Mouse (Mus musculus): ENCODE data around the gene Gpsm3. TPM values are rescaled to one million over a fixed set of nuclear protein-coding genes. Genes with fewer than 3 reads are reported as not detected.
A peak's percentile ranks its signal among the peaks of the same experiment; 100 is the strongest.

Gpsm3 gene
- polyA plus RNA-seq, 2 experiments, result 3.7 to 7.9 TPM

DNA sequence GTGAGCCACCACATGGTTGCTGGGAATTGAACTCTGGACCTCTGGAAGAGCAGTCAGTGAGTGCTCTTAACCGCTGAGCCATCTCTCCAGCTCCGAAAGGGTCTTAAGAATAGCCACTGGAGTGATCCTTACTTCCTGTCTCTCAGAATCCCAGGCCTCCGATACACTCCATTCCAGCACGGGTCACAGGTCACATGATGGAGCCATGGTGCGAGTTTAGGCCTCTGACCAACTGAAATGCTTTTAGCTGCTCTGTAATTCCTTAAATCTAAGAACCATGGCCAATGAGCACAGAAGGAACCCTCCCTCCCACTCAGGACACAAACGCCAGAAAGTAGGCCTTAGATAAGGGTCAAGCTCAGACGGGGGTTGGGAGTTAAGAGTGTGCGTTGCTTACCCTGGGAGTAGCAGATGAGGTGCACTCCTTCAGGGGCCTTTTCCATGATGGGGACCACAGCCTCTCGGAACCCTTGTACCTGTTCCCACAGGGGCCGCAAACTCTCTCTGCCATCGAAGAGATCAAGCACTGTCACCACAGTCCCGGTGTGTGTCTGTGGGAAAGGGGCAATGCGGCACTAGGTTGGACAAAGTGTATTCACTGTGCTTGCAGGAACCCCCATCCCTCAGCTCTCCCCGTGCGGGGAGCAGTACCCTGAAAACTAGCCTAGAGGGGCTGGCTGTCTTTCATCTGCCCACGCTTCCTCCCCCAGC, 36.6 kb downstream of the Gpsm3 start:
- Histone ChIP-seq H3K4me1 (ENCODE audit: control insufficient read depth, insufficient read depth, low read length) (peaks cover 24% of the 10 kb centered on the region), H3K9me3 (ENCODE audit: control insufficient read depth, low read length) (no peaks in the 10 kb centered on the region), H3K4me3 (replicated peaks; ENCODE audit: low read length) (peak overlapping the region; percentile 81), H3K4me2 (replicated peaks; ENCODE audit: low read depth, low read length, severe bottlenecking) (peak overlapping the region; percentile 78), H3K27me3 (ENCODE audit: control insufficient read depth, insufficient read depth, low read length) (peaks cover 19% of the 10 kb centered on the region), H3K9ac (ENCODE audit: low read depth, low read length, severe bottlenecking) (peak overlapping the region; percentile 73), H3K36me3 (ENCODE audit: control insufficient read depth, insufficient read depth, low read length) (peaks cover 37% of the 10 kb centered on the region), H3K27ac (replicated peaks; ENCODE audit: low read depth, low read length) (0 out of 2 replicates have a peak overlapping the region, but pooled peaks have one; percentile 92)
- WGBS, result 53% methylated on average over 16 of the region's 16 CpGs
- DNase-seq (ENCODE audit: low spot score) (no peak), ATAC-seq (ENCODE audit: low FRiP score, low read depth) (no peak)
- TF ChIP-seq POLR2A (IDR thresholded peaks at IDR 0.05; ENCODE audit: borderline replicate concordance, extremely low read depth, insufficient read depth, insufficient read length), result no peak

DNA sequence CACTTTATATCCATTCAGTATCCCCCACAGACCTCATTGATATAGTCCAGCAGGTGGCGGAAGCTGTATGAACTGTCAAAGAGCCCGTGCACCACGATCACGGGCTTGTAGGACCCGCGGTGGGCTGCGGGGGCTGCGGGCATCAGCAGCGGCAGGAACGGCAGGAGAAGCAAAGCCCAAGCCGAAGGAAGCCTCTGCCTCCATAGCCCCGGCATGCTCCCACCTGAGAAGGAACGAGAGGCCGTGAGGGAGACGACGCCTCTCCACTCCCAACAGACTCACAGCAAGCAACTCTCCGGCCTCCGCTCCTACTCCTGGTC, 37.1 kb downstream of the Gpsm3 start:
- Histone ChIP-seq H3K4me3 (replicated peaks; ENCODE audit: low read length) (peak overlapping the region; percentile 81), H3K9me3 (ENCODE audit: control insufficient read depth, low read length) (no peaks in the 10 kb centered on the region), H3K9ac (ENCODE audit: low read depth, low read length, severe bottlenecking) (peak overlapping the region; percentile 73), H3K27me3 (ENCODE audit: control insufficient read depth, insufficient read depth, low read length) (peaks cover 24% of the 10 kb centered on the region), H3K27ac (replicated peaks; ENCODE audit: low read depth, low read length) (peak overlapping the region; percentile 92), H3K36me3 (ENCODE audit: control insufficient read depth, insufficient read depth, low read length) (peaks cover 33% of the 10 kb centered on the region), H3K4me1 (ENCODE audit: control insufficient read depth, insufficient read depth, low read length) (peaks cover 26% of the 10 kb centered on the region), H3K4me2 (replicated peaks; ENCODE audit: low read depth, low read length, severe bottlenecking) (peak overlapping the region; percentile 78)
- ATAC-seq (ENCODE audit: low FRiP score, low read depth) (peak; percentile 19; the same call in 1 of the 2 replicates), DNase-seq (ENCODE audit: low spot score) (peak; percentile 59)
- WGBS, result 0% methylated on average over 18 of the region's 18 CpGs
- TF ChIP-seq POLR2A (IDR thresholded peaks at IDR 0.05; ENCODE audit: borderline replicate concordance, extremely low read depth, insufficient read depth, insufficient read length), result no peak

DNA sequence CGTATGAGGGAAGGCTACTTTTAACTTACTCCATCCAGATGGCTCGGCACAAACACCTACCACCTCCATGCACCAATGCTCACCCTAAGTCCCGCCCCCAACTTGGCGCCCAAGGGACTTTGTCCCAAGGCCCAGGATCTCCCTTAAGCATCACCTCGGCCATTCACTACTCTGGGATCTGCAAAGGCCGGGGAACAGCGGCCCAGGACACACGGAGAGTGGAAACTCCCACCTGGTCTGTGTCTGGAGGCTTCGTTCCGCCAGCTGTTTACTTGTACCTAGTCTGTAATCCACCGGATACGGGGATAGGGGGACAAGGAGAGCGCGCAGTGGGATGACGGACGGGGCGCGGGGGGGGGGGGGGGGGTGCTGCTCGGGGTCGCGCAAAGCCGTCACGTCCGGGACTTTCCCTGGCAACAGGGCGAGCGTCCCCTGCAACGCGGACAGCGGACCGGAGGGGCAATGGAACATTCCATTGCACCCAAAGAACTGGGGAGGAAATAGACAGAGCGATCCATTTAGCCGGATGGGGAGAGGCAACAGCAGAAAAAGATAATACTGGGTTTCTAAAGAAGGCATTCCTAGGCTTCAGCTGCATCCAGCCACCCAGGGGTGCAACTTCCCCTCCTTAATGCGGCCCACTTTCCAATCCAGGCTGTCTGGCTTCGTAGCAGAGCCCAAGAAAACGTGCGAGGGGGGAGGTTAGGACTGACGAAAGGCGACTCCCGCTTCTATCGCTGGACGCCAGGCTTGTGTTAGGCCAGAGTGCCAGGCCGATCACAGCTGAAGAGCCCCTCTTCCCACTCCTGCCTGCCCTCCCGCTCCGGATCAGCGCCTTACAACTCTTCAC, 37.7 kb downstream of the Gpsm3 start:
- DNase-seq (ENCODE audit: low spot score), result peak; percentile 94
- WGBS, result 3% methylated on average over 41 of the region's 45 CpGs
- Histone ChIP-seq H3K4me3 (replicated peaks; ENCODE audit: low read length) (peak overlapping the region; percentile 81), H3K4me1 (ENCODE audit: control insufficient read depth, insufficient read depth, low read length) (peaks cover 30% of the 10 kb centered on the region), H3K4me2 (replicated peaks; ENCODE audit: low read depth, low read length, severe bottlenecking) (peak overlapping the region; percentile 78), H3K9ac (ENCODE audit: low read depth, low read length, severe bottlenecking) (peak overlapping the region; percentile 73), H3K27ac (replicated peaks; ENCODE audit: low read depth, low read length) (peak overlapping the region; percentile 92), H3K9me3 (ENCODE audit: control insufficient read depth, low read length) (no peaks in the 10 kb centered on the region), H3K27me3 (ENCODE audit: control insufficient read depth, insufficient read depth, low read length) (peaks cover 30% of the 10 kb centered on the region), H3K36me3 (ENCODE audit: control insufficient read depth, insufficient read depth, low read length) (peaks cover 27% of the 10 kb centered on the region)
- 0 out of 2 replicates have a peak, but pooled peaks have one; percentile 9 for TF ChIP-seq POLR2A (IDR thresholded peaks at IDR 0.05; ENCODE audit: borderline replicate concordance, extremely low read depth, insufficient read depth, insufficient read length)
- ATAC-seq (ENCODE audit: low FRiP score, low read depth), result peak; percentile 86

DNA sequence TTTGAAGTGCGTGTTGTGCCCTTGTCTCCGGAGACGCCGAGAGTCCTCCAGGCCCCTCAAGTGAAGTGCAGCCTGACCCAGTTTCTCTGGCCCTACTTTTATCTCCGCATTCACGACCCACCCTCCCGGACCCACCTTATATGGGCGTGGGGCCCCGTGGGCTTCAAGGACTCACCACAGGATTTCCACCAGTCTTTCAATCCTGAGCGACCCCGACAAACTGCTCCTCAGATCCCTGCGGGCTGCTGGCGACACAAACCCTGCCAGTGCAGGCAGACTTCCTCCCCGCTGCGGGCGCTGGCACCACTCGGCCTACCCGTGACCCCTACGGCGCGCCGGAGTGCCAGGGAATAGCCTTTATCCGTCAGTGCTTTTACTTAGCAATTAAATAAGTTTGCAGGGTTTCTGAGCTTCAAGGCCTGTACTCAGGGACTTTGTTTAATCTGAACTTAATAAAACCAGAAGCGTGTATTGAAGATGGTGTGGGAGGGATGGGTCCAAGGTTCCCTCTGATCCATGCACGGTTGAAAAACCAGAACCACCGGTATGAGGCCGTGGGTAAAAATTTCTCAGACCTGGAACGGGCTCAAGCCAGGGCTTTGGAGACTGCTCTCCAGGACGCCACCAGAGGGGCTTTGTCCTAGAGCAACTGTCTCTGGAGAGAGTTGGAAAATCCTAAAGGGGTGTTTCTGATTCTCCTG, 38.5 kb downstream of the Gpsm3 start, which contains the start of gene Ppt2:
Gene Ppt2 (minus strand): TSS at position 568 of the 701 bp plus-strand sequence.
- no peaks in the 10 kb centered on the region for H3K9me3 ChIP-seq (ENCODE audit: control insufficient read depth, low read length)
- peak within 1 kb of the TSS; percentile 92 for H3K27ac ChIP-seq (replicated peaks; ENCODE audit: low read depth, low read length)
- TF ChIP-seq POLR2A (IDR thresholded peaks at IDR 0.05; ENCODE audit: borderline replicate concordance, extremely low read depth, insufficient read depth, insufficient read length), result no peak
- 6% methylated on average over 29 of the region's 29 CpGs for WGBS
- peak within 1 kb of the TSS; percentile 73 for H3K9ac ChIP-seq (ENCODE audit: low read depth, low read length, severe bottlenecking)
- DNase-seq (ENCODE audit: low spot score) (no peak), ATAC-seq (ENCODE audit: low FRiP score, low read depth) (0 out of 2 replicates have a peak, but pooled peaks have one; percentile 8)
- H3K4me3 ChIP-seq (replicated peaks; ENCODE audit: low read length), result peak within 1 kb of the TSS; percentile 81
- H3K27me3 ChIP-seq (ENCODE audit: control insufficient read depth, insufficient read depth, low read length), result peaks cover 36% of the 10 kb centered on the region
- peaks cover 30% of the 10 kb centered on the region for H3K4me1 ChIP-seq (ENCODE audit: control insufficient read depth, insufficient read depth, low read length)
- peaks cover 19% of the 10 kb centered on the region for H3K36me3 ChIP-seq (ENCODE audit: control insufficient read depth, insufficient read depth, low read length)
- H3K4me2 ChIP-seq (replicated peaks; ENCODE audit: low read depth, low read length, severe bottlenecking), result peak within 1 kb of the TSS; percentile 78

GRCm38 (mm10) chr17:34628644-34628967, 39.0 kb downstream of the Gpsm3 start:
- no peak for TF ChIP-seq POLR2A (IDR thresholded peaks at IDR 0.05; ENCODE audit: borderline replicate concordance, extremely low read depth, insufficient read depth, insufficient read length)
- Histone ChIP-seq H3K27ac (replicated peaks; ENCODE audit: low read depth, low read length) (peak overlapping the region; percentile 92), H3K4me1 (ENCODE audit: control insufficient read depth, insufficient read depth, low read length) (peaks cover 30% of the 10 kb centered on the region), H3K36me3 (ENCODE audit: control insufficient read depth, insufficient read depth, low read length) (peaks cover 15% of the 10 kb centered on the region), H3K9ac (ENCODE audit: low read depth, low read length, severe bottlenecking) (0 out of 2 replicates have a peak overlapping the region, but pooled peaks have one; percentile 28), H3K4me3 (replicated peaks; ENCODE audit: low read length) (peak overlapping the region; percentile 81), H3K4me2 (replicated peaks; ENCODE audit: low read depth, low read length, severe bottlenecking) (peak overlapping the region; percentile 78), H3K9me3 (ENCODE audit: control insufficient read depth, low read length) (no peaks in the 10 kb centered on the region), H3K27me3 (ENCODE audit: control insufficient read depth, insufficient read depth, low read length) (peaks cover 36% of the 10 kb centered on the region)
- ATAC-seq (ENCODE audit: low FRiP score, low read depth) (no peak), DNase-seq (ENCODE audit: low spot score) (no peak)
- WGBS, result 46% methylated on average over 5 of the region's 5 CpGs

Data from limb, embryonic 14.5 days (tissue).